Mouse (Mus musculus) liver, embryonic 14.5 days (tissue): Measurements from ENCODE around the gene Ankrd39. TPM values are rescaled to one million over a fixed set of nuclear protein-coding genes. Genes with fewer than 3 reads are reported as not detected.
A peak's percentile ranks its signal among the peaks of the same experiment; 100 is the strongest.

Source experiments
- ATAC-seq: fragments of 200-750 bp; cut with Nextera tagmentation; 2 replicates; pipeline ENCODE4 v1.8.0; 2017; ENCODE audit warnings: moderate number of reproducible peaks, mild to moderate bottlenecking, moderate library complexity; ENCODE audit not compliant: insufficient read depth
- DNase-seq, 3 experiments: peaks; one replicate each; pipeline ENCODE4 v3.0.0-alpha.2; 2012 to 2013; ENCODE audit warnings: low read depth in 3 of 3, low spot score in 3 of 3
- H3K27ac ChIP-seq: fragments of 300-500 bp; sonication (generic); 2 replicates; pipeline ENCODE4 v1.5.1; 2014; ENCODE audit warnings: moderate library complexity, mild to moderate bottlenecking, control low read depth, inconsistent platforms
- H3K27me3 ChIP-seq: fragments of 300-500 bp; sonication (generic); 2 replicates; pipeline ENCODE4 v1.6.1; 2014; ENCODE audit warnings: mild to moderate bottlenecking, low read length, moderate library complexity; ENCODE audit not compliant: control insufficient read depth, insufficient read depth
- H3K36me3 ChIP-seq: fragments of 300-500 bp; sonication (generic); replicated peaks from 2 replicates; pipeline ENCODE4 v1.6.1; 2014; ENCODE audit warnings: low read depth; ENCODE audit not compliant: control insufficient read depth, insufficient read depth
- H3K4me1 ChIP-seq, 2 experiments: fragments of 200-500 bp in 1 of 2; fragments of 300-500 bp in 1 of 2; sonication (generic) in 1 of 2; replicated peaks; 2 replicates each; pipeline ENCODE4 v1.6.1; 2012 to 2014; ENCODE audit warnings: antibody characterized with exemption in 1 of 2, inconsistent platforms in 1 of 2, low read length in 1 of 2; ENCODE audit not compliant: control insufficient read depth in 2 of 2, insufficient read depth in 2 of 2
- H3K4me2 ChIP-seq: fragments of 300-500 bp; sonication (generic); 2 replicates; pipeline ENCODE4 v1.6.1; 2014; ENCODE audit warnings: low read depth, mild to moderate bottlenecking, control low read depth, moderate library complexity
- H3K4me3 ChIP-seq, 2 experiments: fragments of 200-500 bp in 1 of 2; fragments of 300-500 bp in 1 of 2; sonication (generic) in 1 of 2; 2 replicates each; pipeline ENCODE4 v1.5.1; 2012 to 2014; ENCODE audit warnings: low read depth in 2 of 2, low read length in 2 of 2, mild to moderate bottlenecking in 2 of 2, control low read depth in 1 of 2, inconsistent platforms in 1 of 2, moderate library complexity in 1 of 2; ENCODE audit not compliant: insufficient read depth in 1 of 2
- H3K9ac ChIP-seq: fragments of 300-500 bp; sonication (generic); replicated peaks from 2 replicates; pipeline ENCODE4 v1.6.1; 2014; ENCODE audit warnings: mild to moderate bottlenecking, control low read depth, moderate library complexity
- H3K9me3 ChIP-seq: fragments of 300-500 bp; sonication (generic); 2 replicates; pipeline ENCODE4 v1.6.1; 2016; ENCODE audit warnings: low read length, mixed read lengths; ENCODE audit not compliant: control insufficient read depth
- CTCF ChIP-seq: IDR thresholded peaks from 2 replicates; pipeline ENCODE4 v1.5.1; 2016; ENCODE audit warnings: antibody characterized with exemption, low read depth, control low read depth
- EP300 ChIP-seq: IDR thresholded peaks from 2 replicates; pipeline ENCODE4 v1.6.1; 2016; ENCODE audit warnings: antibody characterized with exemption, low read depth
- WGBS: fragments of 180-500 bp; shearing (Covaris S2); extraction: QIAGEN DNeasy Blood & Tissue Kit; methylation state at CpG from one replicate; pipeline ENCODE4 v1.1.7; 2014; ENCODE audit not compliant: insufficient replicate concordance; 5-methylcytosine and 5-hydroxymethylcytosine counted together
- polyA plus RNA-seq, 2 experiments: library from polyadenylated mRNA; depleted of rRNA in 1 of 2; stranded (reverse) in 1 of 2; unstranded in 1 of 2; fragments of >200 nt; fragmentation: Nextera tagmentation in 1 of 2; extraction: Ambion mirVana in 1 of 2; gene quantifications; 2 replicates each; pipeline versions ENCODE4 v1.2.1 to v1.2.3; 2012 to 2014

The Ankrd39 gene
- polyA plus RNA-seq, 2 experiments, result 3.5 to 5.1 TPM

DNA sequence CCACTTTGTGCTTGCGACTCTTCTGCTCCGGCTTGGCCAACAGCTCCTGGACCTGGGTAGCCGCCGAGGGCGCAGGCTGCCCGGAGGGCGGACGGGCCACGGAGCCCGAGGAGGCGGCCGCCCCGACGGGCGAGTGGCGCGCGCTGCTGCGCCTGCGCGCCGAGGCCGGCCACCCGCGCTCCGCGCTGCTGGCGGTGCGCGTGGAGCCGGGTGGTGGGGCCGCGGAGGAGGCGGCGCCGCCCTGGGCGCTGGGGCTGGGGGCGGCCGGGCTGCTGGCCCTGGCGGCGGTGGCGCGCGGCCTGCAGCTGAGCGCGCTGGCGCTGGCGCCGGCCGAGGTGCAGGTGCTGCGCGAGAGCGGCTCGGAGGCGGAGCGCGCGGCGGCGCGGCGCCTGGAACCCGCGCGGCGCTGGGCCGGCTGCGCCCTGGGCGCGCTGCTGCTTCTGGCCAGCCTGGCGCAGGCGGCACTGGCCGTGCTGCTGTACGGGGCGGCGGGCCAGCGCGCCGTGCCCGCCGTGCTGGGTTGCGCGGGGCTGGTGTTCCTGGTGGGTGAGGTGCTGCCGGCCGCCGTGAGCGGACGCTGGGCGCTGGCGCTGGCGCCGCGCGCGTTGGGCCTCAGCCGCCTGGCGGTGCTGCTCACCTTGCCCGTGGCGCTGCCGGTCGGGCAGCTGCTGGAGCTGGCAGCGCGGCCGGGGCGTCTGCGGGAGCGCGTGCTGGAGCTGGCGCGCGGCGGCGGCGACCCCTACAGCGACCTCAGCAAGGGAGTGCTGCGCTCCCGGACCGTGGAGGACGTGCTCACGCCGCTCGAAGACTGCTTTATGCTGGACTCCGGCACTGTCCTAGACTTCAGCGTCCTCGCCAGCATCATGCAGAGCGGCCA is 34.9 kb downstream of the Ankrd39 start:
- WGBS, result under 1% methylated on average over 117 of the region's 126 CpGs
- DNase-seq, result peak in 1 of 3 experiments; percentile 9
- ATAC-seq, result peak; percentile 63

DNA sequence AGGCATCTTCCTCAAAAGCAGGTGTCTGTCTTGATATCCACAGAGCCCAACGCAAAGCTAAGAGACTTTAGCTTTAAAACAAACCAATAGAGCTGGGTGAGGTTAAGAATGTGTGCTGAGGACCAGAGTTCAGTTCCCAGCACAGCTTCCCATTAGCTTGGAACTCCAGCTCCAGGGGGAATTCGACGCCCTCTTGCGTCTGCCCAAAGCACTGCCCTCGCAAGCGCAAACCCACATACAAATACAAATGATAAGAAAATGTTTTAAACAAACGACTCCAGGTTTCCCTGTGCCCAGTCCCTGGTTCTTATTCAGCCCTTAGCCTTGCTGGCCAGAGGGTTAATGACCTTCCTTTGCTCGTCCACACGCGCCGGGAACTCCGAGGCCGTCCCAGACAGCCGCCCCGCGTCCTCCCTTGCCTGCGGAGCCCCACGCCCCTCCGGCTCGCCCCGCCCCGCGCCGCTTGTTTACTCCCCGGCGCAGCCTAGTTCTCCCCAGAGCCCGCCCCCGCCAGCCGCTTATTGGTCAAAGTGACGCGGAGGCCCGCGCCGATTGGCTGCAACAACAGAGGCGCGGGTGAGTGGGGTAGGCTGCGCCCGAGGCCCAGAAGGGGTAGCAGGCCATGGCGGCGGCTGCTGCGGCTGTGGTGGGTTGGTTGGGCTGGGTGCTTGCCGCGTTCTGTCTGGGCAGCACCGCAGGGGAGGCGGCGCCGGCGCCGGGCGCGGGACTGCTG is 35.8 kb downstream of the Ankrd39 start, which contains the start of gene Cnnm3:
TSS of gene Cnnm3 (plus strand) at position 579 of the 733 bp plus-strand sequence.
- Histone ChIP-seq H3K27ac (peak within 1 kb of the TSS; percentile 72), H3K9ac (peak within 1 kb of the TSS; percentile 79), H3K36me3 (no peaks in the 10 kb centered on the region), H3K9me3 (no peaks in the 10 kb centered on the region), H3K4me3 (peak within 1 kb of the TSS; percentile 69 to 78), H3K27me3 (no peaks in the 10 kb centered on the region), H3K4me2 (peak within 1 kb of the TSS; percentile 83), H3K4me1 (peaks cover 6 to 12% of the 10 kb centered on the region in 2 experiments)
- 2% methylated on average over 50 of the region's 51 CpGs for WGBS
- ATAC-seq (peak; percentile 98), DNase-seq (peak; percentile 92 to 96 (median 94))
- peak; percentile 68 for TF ChIP-seq CTCF
- peak; percentile 57 for TF ChIP-seq EP300

More for the DNA sequence above, 34.9 kb downstream of the Ankrd39 start:
- Histone ChIP-seq H3K4me3 (peak overlapping the region; percentile 69 to 78), H3K27me3 (no peaks in the 10 kb centered on the region), H3K9me3 (no peaks in the 10 kb centered on the region), H3K4me1 (peaks cover 6 to 12% of the 10 kb centered on the region in 2 experiments), H3K27ac (peak overlapping the region; percentile 72), H3K9ac (peak overlapping the region; percentile 79), H3K36me3 (no peaks in the 10 kb centered on the region), H3K4me2 (peak overlapping the region; percentile 83)
- TF ChIP-seq CTCF (no peak), EP300 (no peak)

DNA sequence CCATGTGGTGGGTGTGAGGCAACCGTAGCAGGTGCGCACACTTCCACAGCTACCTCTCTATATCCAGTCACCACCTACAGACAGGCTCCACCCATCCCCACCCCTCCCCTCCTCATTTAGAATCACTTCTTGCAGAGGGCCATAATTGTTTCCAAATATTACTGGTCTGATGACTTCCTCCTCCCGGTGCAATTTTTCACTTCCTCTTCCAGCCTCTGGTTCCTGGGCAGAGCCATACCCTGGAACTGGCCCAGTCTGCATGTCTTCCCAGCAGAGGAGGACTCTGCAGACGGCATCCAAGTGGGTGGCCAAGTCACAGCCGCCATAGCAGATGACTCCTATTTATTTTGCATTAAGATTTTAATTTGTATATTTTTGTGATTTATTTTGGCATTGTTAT is 39.0 kb downstream of the Ankrd39 start:
- H3K9ac ChIP-seq, result no peak overlapping the region
- H3K36me3 ChIP-seq, result no peaks in the 10 kb centered on the region
- no peak overlapping the region for H3K27ac ChIP-seq
- no peaks in the 10 kb centered on the region for H3K27me3 ChIP-seq
- no peaks in the 10 kb centered on the region for H3K9me3 ChIP-seq
- 50% methylated on average over 5 of the region's 5 CpGs for WGBS
- DNase-seq, result no peak
- ATAC-seq, result no peak
- H3K4me1 ChIP-seq, result peaks cover 4% of the 10 kb centered on the region in 2 experiments
- no peak overlapping the region for H3K4me2 ChIP-seq
- no peak overlapping the region for H3K4me3 ChIP-seq
- no peak for TF ChIP-seq EP300
- TF ChIP-seq CTCF, result no peak

DNA sequence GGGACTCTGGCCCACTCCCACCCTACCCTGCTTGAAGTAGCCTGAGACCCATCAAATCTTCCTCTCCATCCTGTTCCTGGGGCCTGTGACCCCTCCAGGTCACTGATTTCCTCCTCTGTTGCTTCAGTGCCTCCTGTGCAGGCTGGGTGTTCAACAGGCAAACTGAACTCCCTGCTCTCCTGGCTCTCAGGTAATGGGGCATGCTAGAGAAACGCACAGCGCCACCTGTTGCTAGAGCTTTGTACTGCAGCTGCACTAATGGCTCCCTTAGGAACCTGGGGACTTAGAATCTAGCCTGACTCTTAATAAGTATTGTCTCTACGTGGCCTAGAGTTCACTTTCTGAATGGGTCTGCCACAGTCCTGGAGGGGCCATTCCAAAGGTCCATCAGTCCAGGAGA is 46.0 kb downstream of the Ankrd39 start:
- Histone ChIP-seq H3K27ac (no peak overlapping the region), H3K36me3 (no peaks in the 10 kb centered on the region), H3K4me2 (no peak overlapping the region), H3K4me3 (no peak overlapping the region), H3K9me3 (no peaks in the 10 kb centered on the region), H3K27me3 (no peaks in the 10 kb centered on the region), H3K9ac (no peak overlapping the region), H3K4me1 (no peaks in the 10 kb centered on the region)
- WGBS, result 4% methylated on average over 3 of the region's 3 CpGs
- ATAC-seq, result no peak
- TF ChIP-seq EP300 (no peak), CTCF (peak; percentile 96)
- DNase-seq, result peak in 2 of 3 experiments; percentile 41 to 45

DNA sequence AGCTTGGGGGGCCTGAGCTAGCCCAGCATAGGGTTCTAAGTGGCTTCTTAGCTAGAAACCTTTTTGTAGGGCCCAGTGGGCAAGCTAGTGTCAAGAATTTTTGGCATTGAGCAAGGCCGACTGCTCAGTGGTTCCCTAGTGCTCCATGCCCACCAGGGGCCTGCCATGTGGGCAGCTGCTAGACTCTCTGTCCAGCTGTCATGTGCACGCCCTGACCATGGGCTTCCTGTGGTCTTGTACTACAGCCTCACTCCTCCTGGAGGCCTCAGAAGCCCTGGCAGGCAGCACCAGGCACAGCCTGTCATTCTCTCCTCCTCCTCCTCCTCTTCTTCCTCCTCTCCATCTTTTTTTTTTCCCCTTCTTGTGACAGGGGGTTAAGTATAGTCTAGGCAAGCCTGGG is 49.9 kb downstream of the Ankrd39 start:
- DNase-seq (no peak), ATAC-seq (no peak)

More for the DNA sequence above, 49.9 kb downstream of the Ankrd39 start:
- 64% methylated on average over 2 of the region's 2 CpGs for WGBS
- no peak for TF ChIP-seq EP300
- no peaks in the 10 kb centered on the region for H3K36me3 ChIP-seq
- no peak overlapping the region for H3K4me3 ChIP-seq
- no peak overlapping the region for H3K27ac ChIP-seq
- no peaks in the 10 kb centered on the region for H3K27me3 ChIP-seq
- H3K9ac ChIP-seq, result no peak overlapping the region
- H3K4me2 ChIP-seq, result no peak overlapping the region
- H3K9me3 ChIP-seq, result no peaks in the 10 kb centered on the region
- no peaks in the 10 kb centered on the region for H3K4me1 ChIP-seq
